Mouse (Mus musculus): Measurements from ENCODE around the gene Hoxc4.

Hoxc4 gene

DNA sequence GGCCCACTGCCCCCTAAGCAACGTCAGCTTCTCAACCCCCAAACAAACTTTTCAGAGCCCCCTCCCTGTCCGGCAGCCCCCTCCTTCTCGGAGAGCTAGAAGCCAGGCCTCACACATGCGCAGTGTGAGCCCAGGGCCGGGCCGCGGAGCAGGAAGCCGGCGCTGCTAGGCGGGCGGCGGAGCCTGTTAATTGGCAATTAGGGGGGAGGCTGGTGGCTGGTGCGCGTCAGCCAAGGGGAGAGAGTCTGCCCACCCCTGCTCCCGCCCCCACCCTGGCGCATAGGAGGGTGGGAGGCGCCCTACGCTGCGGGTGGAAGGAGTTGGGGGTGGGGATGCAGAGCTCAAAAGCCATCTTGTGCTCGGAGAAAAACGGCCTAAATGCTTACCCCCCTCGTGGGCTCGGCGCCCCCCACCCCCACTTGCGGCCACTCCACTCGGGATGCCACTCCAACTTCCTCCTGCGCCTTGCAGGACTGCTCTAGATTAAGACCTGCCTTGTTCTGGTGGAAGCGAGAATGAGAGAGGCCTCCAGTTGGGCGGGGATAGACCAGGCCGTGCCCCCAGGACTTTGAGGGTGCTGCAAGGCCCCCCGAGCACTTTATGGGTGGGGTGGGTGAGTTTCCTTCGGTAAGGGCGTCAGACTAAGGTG lies 19.4 kb upstream of the Hoxc4 start:
- ChIA-PET POLR2A (interaction anchor here (0.5 to 2.4 kb wide), 36 partner anchors 10 to 328 kb away, joined by 3 to 11 read pairs (median 4); partner anchors contain the start of genes Hoxc11 (in 2 of the 4), Hoxc5 (in 2 of the 4), Calcoco1 (in 1 of the 4) and Hoxc4 (in 1 of the 4)), CTCF (interaction anchor here (0.6 to 3.5 kb wide), 33 partner anchors 9 to 328 kb away, joined by 3 to 24 read pairs (median 4); partner anchors contain the start of genes Hoxc10 (in 2 of the 4), Hoxc5 (in 1 of the 4) and Hoxc8 (in 1 of the 4))

DNA sequence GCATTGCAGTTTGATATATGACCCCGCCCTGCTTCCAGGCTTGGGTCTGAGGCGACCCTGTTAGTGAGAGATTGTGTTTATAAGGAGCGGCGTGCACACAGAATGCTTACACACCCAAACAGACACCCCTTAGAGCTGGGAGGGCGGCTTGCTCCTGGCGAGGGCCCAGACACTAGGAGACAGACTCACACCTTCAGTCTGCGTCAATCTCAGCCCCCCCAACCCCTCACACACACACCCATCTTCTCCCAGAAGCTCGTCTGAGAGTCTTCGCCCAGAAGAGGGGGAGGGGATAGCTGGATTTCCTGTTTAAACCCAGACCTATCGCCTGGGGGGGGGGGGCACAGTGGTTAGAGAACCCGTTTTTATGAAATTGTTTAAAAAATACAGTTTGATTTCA lies 18.8 kb upstream of the Hoxc4 start:
- ChIA-PET CTCF (interaction anchor here (0.6 to 3.5 kb wide), 24 partner anchors 9 to 821 kb away, joined by 3 to 24 read pairs (median 5); partner anchors contain the start of genes Hoxc10 (in 1 of the 4), Hoxc5 (in 1 of the 4) and Hoxc8 (in 1 of the 4)), POLR2A (interaction anchor here (0.5 to 2.4 kb wide), 28 partner anchors 9 to 1585 kb away, joined by 3 to 11 read pairs (median 4); partner anchors contain the start of genes Hoxc8 (in 2 of the 4), Hoxc4 (in 1 of the 4) and Hoxc5 (in 1 of the 4))

- ChIA-PET POLR2A (interaction anchor here in 3 of 4 experiments (0.7 to 2.4 kb wide), 12 partner anchors 9 to 171 kb away, joined by 3 to 11 read pairs (median 4); partner anchors contain the start of gene Hoxc8 (in 2 of the 3)), CTCF (interaction anchor here in 3 of 4 experiments (0.7 to 2.8 kb wide), 9 partner anchors 13 to 821 kb away, joined by 3 to 13 read pairs (median 6); no protein-coding TSS in a partner anchor)
These were observed 18.2 kb upstream of the Hoxc4 start for GRCm38 (mm10) chr15:103000501-103000901.

- ChIA-PET CTCF (interaction anchor here in 3 of 4 experiments (0.7 to 2.8 kb wide), 4 partner anchors 14 to 322 kb away, joined by 3 to 13 read pairs (median 3); no protein-coding TSS in a partner anchor), POLR2A (interaction anchor here in 1 of 4 experiments (1.0 kb wide), 1 partner anchor 12 kb away, joined by 3 read pairs; no protein-coding TSS in a partner anchor)
These were observed 17.4 kb upstream of the Hoxc4 start for GRCm38 (mm10) chr15:103001370-103001769.

DNA sequence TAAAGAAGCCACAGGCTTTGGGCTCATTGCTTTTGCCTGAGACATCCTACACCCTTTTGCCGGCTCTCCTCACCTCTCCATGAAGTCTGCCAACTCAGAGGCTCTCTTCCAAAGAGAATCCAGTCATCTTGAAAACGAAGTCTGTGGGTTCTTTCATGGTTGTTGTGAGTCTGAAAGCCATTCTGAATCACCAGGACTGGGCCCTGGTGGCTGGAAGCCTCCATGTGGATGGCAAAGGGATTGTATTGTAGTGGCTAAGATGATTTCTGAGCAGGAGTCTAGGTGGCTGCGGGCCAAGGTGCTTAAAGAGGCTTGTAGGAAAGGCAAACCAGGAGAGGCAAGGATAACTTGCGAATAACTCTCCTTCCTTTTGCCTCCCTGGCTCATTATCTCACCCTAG lies 16.6 kb upstream of the Hoxc4 start:
- POLR2A ChIA-PET: no interaction called here
- CTCF ChIA-PET: interaction anchor here in 1 of 4 experiments (1.1 kb wide), 1 partner anchor 128 kb away, joined by 3 read pairs; no protein-coding TSS in a partner anchor

DNA sequence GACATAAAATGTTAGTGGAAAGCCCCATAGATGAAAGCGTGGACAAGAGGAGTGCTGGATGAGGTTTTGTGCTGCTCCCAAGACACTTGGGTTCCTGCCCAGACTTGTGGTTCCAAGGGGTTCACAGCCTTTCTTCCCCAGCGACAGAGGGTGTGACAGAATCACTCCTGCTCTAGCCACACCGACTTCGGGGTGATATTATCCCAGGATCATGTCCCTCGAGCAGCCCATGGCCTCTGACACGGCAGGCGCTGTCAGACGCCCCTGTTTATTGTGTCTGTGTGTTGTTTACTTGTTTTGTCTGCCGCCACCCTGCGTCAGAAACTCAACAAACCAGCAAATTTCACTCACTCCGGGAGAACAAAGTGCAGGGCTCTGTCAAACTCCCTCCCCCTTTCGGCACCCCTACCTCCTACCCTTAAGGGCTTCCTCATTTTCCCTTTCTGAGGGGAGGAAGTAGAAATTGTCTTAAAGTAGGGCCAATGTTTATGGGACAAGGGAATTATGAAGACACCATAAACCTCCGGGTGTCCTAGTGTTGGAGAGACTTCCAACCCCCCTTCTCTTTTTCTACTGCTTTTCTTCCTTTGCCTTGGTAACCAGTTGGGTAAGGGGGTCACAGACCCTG lies 15.8 kb upstream of the Hoxc4 start:
- CTCF ChIA-PET: interaction anchor here in 1 of 4 experiments (0.6 to 1.1 kb wide), 2 partner anchors 15 to 128 kb away, joined by 3 to 4 read pairs; no protein-coding TSS in a partner anchor
- POLR2A ChIA-PET: interaction anchor here in 1 of 4 experiments (0.5 kb wide), 1 partner anchor 18 kb away, joined by 3 read pairs; no protein-coding TSS in a partner anchor

DNA sequence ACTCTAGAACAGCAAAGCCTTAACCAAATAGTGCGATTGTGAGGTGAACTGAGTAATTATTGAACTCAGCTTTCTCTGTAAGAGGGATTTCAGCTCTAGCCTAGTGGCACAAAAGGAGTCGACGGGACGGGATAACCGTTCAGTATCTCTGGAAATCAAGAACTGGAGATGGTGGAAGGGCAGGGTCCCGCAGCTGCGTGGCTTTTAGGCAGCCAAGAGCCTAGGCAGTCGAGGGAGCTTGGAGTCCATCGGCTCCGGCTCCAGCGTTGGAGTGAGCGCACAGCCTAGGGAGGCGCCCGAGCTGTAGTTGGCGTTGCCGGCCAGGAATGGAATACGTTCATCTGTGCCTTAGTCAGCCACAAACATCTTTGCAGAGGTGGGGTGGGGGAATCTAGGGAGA lies 13.4 kb upstream of the Hoxc4 start:
- ChIA-PET POLR2A (interaction anchor here in 3 of 4 experiments (0.7 to 2.1 kb wide), 13 partner anchors 8 to 1510 kb away, joined by 3 to 7 read pairs (median 4); partner anchors contain the start of gene Hoxc8 (in 2 of the 3)), CTCF (interaction anchor here (0.6 to 3.2 kb wide), 16 partner anchors 9 to 243 kb away, joined by 3 to 14 read pairs (median 4); partner anchors contain the start of gene Hoxc10 (in 1 of the 4))

GRCm38 (mm10) chr15:103005797-103006196 lies 12.9 kb upstream of the Hoxc4 start:
- POLR2A ChIA-PET: interaction anchor here in 3 of 4 experiments (0.7 to 2.2 kb wide), 10 partner anchors 8 to 1510 kb away, joined by 3 to 6 read pairs (median 4); partner anchors contain the start of gene Hoxc5 (in 1 of the 3)
- CTCF ChIA-PET: interaction anchor here (0.6 to 3.2 kb wide), 12 partner anchors 8 to 172 kb away, joined by 3 to 25 read pairs (median 5); partner anchors contain the start of gene Hoxc10 (in 1 of the 4)

DNA sequence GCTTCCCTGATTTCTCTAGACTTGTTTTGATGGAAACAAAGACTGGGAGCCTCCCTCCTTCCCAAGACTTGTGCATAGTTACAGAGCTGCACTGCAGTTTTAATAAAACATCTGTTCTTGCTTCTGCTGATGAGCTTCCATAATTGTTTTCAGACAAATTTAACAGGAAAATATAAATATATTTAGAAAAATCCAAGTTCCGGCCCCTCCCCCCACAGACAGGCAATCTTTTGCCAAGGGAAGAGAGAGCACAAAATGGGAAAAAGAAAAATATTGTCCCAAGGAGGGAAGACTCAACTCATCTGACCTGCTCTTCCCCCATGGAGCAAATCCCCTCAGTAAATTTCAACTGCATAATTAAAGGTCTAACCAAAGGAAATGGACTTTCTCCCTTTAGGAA lies 12.4 kb upstream of the Hoxc4 start:
- CTCF ChIA-PET: interaction anchor here (0.6 to 3.2 kb wide), 6 partner anchors 9 to 171 kb away, joined by 3 to 25 read pairs (median 8); partner anchors contain the start of gene Hoxc10 (in 1 of the 4)
- POLR2A ChIA-PET: interaction anchor here in 2 of 4 experiments (0.7 to 2.2 kb wide), 6 partner anchors 19 to 1511 kb away, joined by 3 to 6 read pairs (median 4); partner anchors contain the start of gene Hoxc5 (in 1 of the 2)

DNA sequence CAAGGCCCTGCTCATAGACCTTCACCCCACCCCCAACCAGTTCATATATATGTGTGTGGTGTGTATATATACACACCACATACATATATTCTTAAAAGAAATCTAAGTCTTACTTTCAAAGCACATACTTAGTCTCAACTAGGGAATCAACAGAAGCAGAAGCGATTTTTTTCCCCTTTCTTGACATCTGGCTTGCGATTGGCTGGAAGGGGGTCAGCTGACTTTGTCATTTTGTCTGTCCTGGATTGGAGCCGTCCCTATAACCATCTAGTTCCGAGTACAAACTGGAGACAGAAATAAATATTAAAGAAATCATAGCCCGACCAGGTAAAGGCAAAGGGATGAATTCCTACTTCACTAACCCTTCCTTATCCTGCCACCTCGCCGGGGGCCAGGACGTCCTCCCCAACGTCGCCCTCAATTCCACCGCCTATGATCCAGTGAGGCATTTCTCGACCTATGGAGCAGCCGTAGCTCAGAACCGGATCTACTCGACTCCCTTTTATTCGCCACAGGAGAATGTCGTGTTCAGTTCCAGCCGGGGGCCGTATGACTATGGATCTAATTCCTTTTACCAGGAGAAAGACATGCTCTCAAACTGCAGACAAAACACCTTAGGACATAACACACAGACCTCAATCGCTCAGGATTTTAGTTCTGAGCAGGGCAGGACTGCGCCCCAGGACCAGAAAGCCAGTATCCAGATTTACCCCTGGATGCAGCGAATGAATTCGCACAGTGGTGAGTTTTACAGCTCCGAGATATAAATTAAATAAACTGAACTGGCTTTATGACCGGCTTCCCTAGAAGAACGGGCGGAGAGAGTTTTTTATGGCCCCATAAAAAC lies 9.2 kb upstream of the Hoxc4 start:
- ChIA-PET POLR2A (interaction anchor here (0.9 to 3.2 kb wide), 10 partner anchors 10 to 159 kb away, joined by 3 to 11 read pairs (median 5); partner anchors contain the start of genes Hoxc10 (in 1 of the 4), Hoxc5 (in 1 of the 4) and Hoxc8 (in 1 of the 4)), CTCF (interaction anchor here in 3 of 4 experiments (0.6 to 5.0 kb wide), 11 partner anchors 19 to 628 kb away, joined by 3 to 44 read pairs (median 4); partner anchors contain the start of genes Copz1 (in 1 of the 3) and Hoxc8 (in 1 of the 3))

DNA sequence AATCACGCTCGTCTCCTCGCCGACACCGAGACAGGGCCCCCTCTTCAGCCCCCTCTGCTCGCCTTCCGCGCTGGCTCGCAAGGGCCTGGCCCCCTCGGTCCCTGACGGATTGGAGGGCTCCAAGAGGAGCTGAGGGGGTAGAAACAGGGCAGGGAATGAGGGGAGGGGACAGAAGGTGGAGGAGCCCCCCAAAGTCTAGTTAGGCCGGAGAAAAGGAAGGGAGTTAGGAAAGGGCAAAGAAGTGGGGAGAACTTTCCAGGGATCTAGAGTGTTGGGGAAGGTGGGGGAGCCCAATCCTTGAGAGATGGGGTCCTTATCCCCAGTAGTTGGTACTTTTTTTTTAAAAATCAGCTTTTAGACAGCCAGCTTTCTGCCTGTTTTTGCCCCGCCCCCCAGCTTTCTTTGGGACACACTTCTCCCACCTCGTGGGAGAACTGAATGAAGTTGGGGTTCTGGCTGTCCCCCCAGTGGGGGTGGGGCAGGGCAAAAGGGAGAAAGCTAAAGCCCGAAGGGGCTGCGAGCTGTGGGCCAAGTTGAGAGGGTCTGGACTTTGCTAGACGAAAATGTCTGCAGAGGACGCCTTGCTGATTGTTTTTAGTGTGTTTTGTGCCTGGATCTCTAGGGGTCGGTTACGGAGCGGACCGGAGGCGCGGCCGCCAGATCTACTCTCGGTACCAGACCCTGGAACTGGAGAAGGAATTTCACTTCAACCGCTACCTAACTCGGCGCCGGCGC lies 8.5 kb upstream of the Hoxc4 start:
- CTCF ChIA-PET: interaction anchor here (0.5 to 5.0 kb wide), 16 partner anchors 21 to 629 kb away, joined by 3 to 44 read pairs (median 4); partner anchors contain the start of gene Copz1 (in 1 of the 4)
- POLR2A ChIA-PET: interaction anchor here (0.8 to 3.2 kb wide), 12 partner anchors 11 to 229 kb away, joined by 3 to 11 read pairs (median 5); partner anchors contain the start of genes Cbx5 (in 1 of the 4), Hoxc10 (in 1 of the 4), Hoxc5 (in 1 of the 4) and Hoxc8 (in 1 of the 4)

- POLR2A ChIA-PET: interaction anchor here in 3 of 4 experiments (0.8 to 3.2 kb wide), 12 partner anchors 11 to 228 kb away, joined by 3 to 11 read pairs (median 5); partner anchors contain the start of genes Cbx5 (in 1 of the 3), Hoxc10 (in 1 of the 3) and Hoxc5 (in 1 of the 3)
- CTCF ChIA-PET: interaction anchor here (0.5 to 5.0 kb wide), 19 partner anchors 12 to 304 kb away, joined by 3 to 44 read pairs (median 4); partner anchors contain the start of genes Hoxc10 (in 1 of the 4) and Hoxc5 (in 1 of the 4)
These were observed 7.7 kb upstream of the Hoxc4 start for GRCm38 (mm10) chr15:103010847-103011555.

DNA sequence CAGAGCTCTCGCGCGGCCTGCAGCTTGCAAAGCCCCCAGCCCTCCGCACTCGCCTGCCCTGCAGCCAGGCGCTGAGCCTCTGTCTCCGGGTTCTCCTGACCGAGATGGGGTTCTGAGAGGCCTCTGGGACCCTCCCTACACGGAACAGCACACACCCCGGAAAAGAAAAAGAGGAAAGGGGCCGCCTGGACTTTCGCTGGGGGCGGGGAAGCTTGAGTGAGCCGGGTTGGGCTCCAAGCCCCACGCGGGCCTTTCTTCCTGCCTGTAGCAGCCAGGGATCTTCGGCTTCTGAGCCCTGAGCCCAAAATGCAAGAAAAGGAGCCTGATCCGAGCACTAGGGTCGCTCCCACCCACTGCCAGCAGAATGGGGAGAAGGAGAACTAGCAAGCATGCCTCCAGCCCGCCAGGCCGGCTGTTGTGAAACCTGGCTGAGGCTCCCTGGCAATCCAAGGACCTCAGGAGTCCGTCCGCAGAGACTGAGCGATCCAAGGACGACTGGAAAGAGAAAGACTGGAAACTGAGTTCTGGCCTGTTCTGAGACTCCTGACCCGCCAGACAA lies 6.7 kb upstream of the Hoxc4 start:
- ChIA-PET CTCF (interaction anchor here (0.5 to 5.0 kb wide), 16 partner anchors 13 to 171 kb away, joined by 3 to 44 read pairs (median 4); partner anchors contain the start of genes Hoxc10 (in 1 of the 4) and Hoxc5 (in 1 of the 4)), POLR2A (interaction anchor here in 3 of 4 experiments (1.0 to 3.2 kb wide), 9 partner anchors 12 to 227 kb away, joined by 3 to 10 read pairs (median 5); partner anchors contain the start of gene Cbx5 (in 1 of the 3))

- ChIA-PET CTCF (interaction anchor here (0.5 to 5.0 kb wide), 57 partner anchors 8 to 1046 kb away, joined by 3 to 44 read pairs (median 4); partner anchors contain the start of gene Hoxc8 (in 1 of the 4)), POLR2A (interaction anchor here in 3 of 4 experiments (0.6 to 1.9 kb wide), 24 partner anchors 9 to 164 kb away, joined by 3 to 10 read pairs (median 4); partner anchors contain the start of genes Hoxc5 (in 1 of the 3) and Hoxc6 (in 1 of the 3))
These were observed 5.3 kb upstream of the Hoxc4 start for GRCm38 (mm10) chr15:103013238-103013984.
